Mouse (Mus musculus) B cell, adult 62 days (primary cell): ENCODE data around the gene Gfra1. TPM values are rescaled to one million over a fixed set of nuclear protein-coding genes. Genes with fewer than 3 reads are reported as not detected.

Experiments
- total RNA-seq: library from RNA; stranded (reverse); gene quantifications from 4 replicates; pipeline ENCODE4 v1.2.4, GENCODE M21; 2023

The Gfra1 gene
- 0.38 to 1.8 TPM (median 0.87 TPM) in 4 replicates for total RNA-seq

DNA sequence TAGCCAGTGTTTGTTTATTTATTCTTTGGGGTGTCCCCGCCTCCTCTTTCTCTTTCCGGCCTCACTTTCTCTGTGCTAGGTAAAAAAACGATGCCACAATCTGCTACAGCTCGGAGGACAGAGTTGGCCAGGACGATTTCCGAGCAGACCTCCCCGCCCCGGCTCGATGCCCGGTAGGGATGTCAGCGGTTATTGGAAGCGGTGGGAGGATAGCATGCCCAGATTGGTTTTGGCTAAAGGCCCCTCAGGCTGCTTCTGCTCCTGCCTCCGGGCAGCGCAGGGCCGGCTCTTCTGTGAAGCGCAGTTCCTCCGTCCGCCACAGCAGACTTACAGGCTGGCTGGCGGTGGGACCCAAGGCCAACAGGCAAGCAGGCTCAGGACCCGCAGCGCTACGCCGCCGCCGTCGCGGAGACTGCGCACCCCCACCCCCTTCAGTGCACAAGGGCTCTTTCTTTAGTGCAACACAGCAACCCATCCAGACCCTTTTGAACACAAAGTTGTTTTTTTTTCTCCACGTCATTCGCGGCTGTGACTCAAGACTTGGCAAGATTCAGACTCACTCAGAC, at the start of gene Gfra1:
Gene Gfra1 (minus strand): TSS at position 414 of the 566 bp plus-strand sequence.

Other genes with a start within 250 kb of the Gfra1 start
- gene Ccdc172, start 56.1 kb upstream of the Gfra1 start, total RNA-seq = not detected in 4 replicates
- gene Pnlip, start 196.6 kb upstream of the Gfra1 start, total RNA-seq = 0.52 to 0.89 TPM (median 0.63 TPM) in 3 of 4 replicates, not detected in the other